Mouse (Mus musculus): ENCODE measurements at regions not wholly inside any gene's neighbourhood (a gene's known extent, or its start where the extent isn't known, plus 50 kb on each side); places are given as distances from the start of the nearest gene placed in this dataset.

- peak in 1 of 2 experiments; percentile 9 for DNase-seq (ENCODE audit: low spot score in 2 of 2)
These were observed 59.9 kb upstream of the Prelid3b start for GRCm38 (mm10) chr2:174532671-174533363.

- no peak for DNase-seq (ENCODE audit: low spot score in 2 of 2)
These were observed 67.8 kb upstream of the Prelid3b start for GRCm38 (mm10) chr2:174540717-174541116.

- no peak for DNase-seq (ENCODE audit: low spot score in 2 of 2)
These were observed 74.3 kb upstream of the Prelid3b start for GRCm38 (mm10) chr2:174547207-174547606.

- DNase-seq (ENCODE audit: low spot score in 2 of 2): no peak
These were observed 74.8 kb upstream of the Prelid3b start for GRCm38 (mm10) chr2:174547701-174548100.

- DNase-seq (ENCODE audit: low spot score in 2 of 2): no peak
These were observed 75.9 kb upstream of the Prelid3b start for GRCm38 (mm10) chr2:174548776-174549175.

- DNase-seq (ENCODE audit: low spot score in 2 of 2): no peak
These were observed 82.9 kb upstream of the Prelid3b start for GRCm38 (mm10) chr2:174555778-174556177.

GRCm38 (mm10) chr2:174561828-174562429 is 81.4 kb upstream of the Zfp831 start:
- no peak for DNase-seq (ENCODE audit: low spot score in 2 of 2)

- no peak for DNase-seq (ENCODE audit: low spot score in 2 of 2)
These were observed 79.4 kb upstream of the Zfp831 start for GRCm38 (mm10) chr2:174563917-174564316.

GRCm38 (mm10) chr2:174564817-174565216 is 78.5 kb upstream of the Zfp831 start:
- DNase-seq (ENCODE audit: low spot score in 2 of 2): no peak

GRCm38 (mm10) chr2:174565891-174566290 is 77.4 kb upstream of the Zfp831 start:
- DNase-seq (ENCODE audit: low spot score in 2 of 2): no peak

GRCm38 (mm10) chr2:174566752-174567151 is 76.6 kb upstream of the Zfp831 start:
- no peak for DNase-seq (ENCODE audit: low spot score in 2 of 2)

- DNase-seq (ENCODE audit: low spot score in 2 of 2): no peak
These were observed 68.4 kb upstream of the Zfp831 start for GRCm38 (mm10) chr2:174574804-174575507.

- DNase-seq (ENCODE audit: low spot score in 2 of 2): no peak
These were observed 67.8 kb upstream of the Zfp831 start for GRCm38 (mm10) chr2:174575546-174575945.

GRCm38 (mm10) chr2:174580906-174581703 is 62.2 kb upstream of the Zfp831 start:
- DNase-seq (ENCODE audit: low spot score in 2 of 2): no peak

- DNase-seq (ENCODE audit: low spot score in 2 of 2): peak in 1 of 2 experiments; percentile 17
These were observed 59.1 kb upstream of the Zfp831 start for GRCm38 (mm10) chr2:174584272-174584671.

Data from frontal cortex, postnatal 25 days (tissue).